Mouse (Mus musculus) stomach, postnatal 0 days (tissue): ENCODE results near the gene Sdk2. TPM values are rescaled to one million over a fixed set of nuclear protein-coding genes. Genes with fewer than 3 reads are reported as not detected.

ENCODE experiments used
- ATAC-seq: fragments of 200-750 bp; cut with Nextera tagmentation; 2 replicates; pipeline ENCODE4 v1.8.0; 2017; ENCODE audit not compliant: low FRiP score, low TSS enrichment
- DNase-seq: peaks from one replicate; pipeline ENCODE4 v3.0.0-alpha.2; 2016; ENCODE audit warnings: low spot score
- H3K27ac ChIP-seq: fragments of 300-500 bp; sonication (generic); replicated peaks from 2 replicates; pipeline ENCODE4 v1.5.1; 2014; ENCODE audit warnings: mild to moderate bottlenecking, control low read depth
- H3K27me3 ChIP-seq: fragments of 300-500 bp; sonication (generic); 2 replicates; pipeline ENCODE4 v1.6.1; 2014; ENCODE audit warnings: low read length; ENCODE audit not compliant: control insufficient read depth, insufficient read depth
- H3K36me3 ChIP-seq: fragments of 300-500 bp; sonication (generic); 2 replicates; pipeline ENCODE4 v1.6.1; 2014; ENCODE audit warnings: low read length, mixed read lengths; ENCODE audit not compliant: control insufficient read depth, insufficient read depth
- H3K4me1 ChIP-seq: fragments of 300-500 bp; sonication (generic); replicated peaks from 2 replicates; pipeline ENCODE4 v1.6.1; 2014; ENCODE audit warnings: antibody characterized with exemption; ENCODE audit not compliant: control insufficient read depth, insufficient read depth
- H3K4me2 ChIP-seq: fragments of 300-500 bp; sonication (generic); replicated peaks from 2 replicates; pipeline ENCODE4 v1.6.1; 2014; ENCODE audit warnings: low read depth, mild to moderate bottlenecking, control low read depth, moderate library complexity
- H3K4me3 ChIP-seq: fragments of 300-500 bp; sonication (generic); 2 replicates; pipeline ENCODE4 v1.5.1; 2014; ENCODE audit warnings: low read depth, low read length, control low read depth
- H3K9ac ChIP-seq: fragments of 300-500 bp; sonication (generic); 2 replicates; pipeline ENCODE4 v1.6.1; 2014; ENCODE audit warnings: mild to moderate bottlenecking, low read length, control low read depth, mixed read lengths
- H3K9me3 ChIP-seq: fragments of 300-500 bp; sonication (generic); 2 replicates; pipeline ENCODE4 v1.6.1; 2016; ENCODE audit warnings: low read length; ENCODE audit not compliant: control insufficient read depth
- CTCF ChIP-seq: IDR thresholded peaks from 2 replicates; pipeline ENCODE4 v1.5.1; 2016; ENCODE audit warnings: antibody characterized with exemption, low read depth, mild to moderate bottlenecking, moderate library complexity
- EP300 ChIP-seq: optimal IDR thresholded peaks from 2 replicates; pipeline ENCODE3; 2016; ENCODE audit warnings: antibody characterized with exemption
- WGBS: fragments of 180-500 bp; shearing (Covaris S2); extraction: QIAGEN DNeasy Blood & Tissue Kit; methylation state at CpG from one replicate; pipeline ENCODE4 v1.1.7; 2014; 5-methylcytosine and 5-hydroxymethylcytosine counted together
- polyA plus RNA-seq: library from polyadenylated mRNA; unstranded; fragments of >200 nt; fragmentation: Nextera tagmentation; extraction: Ambion mirVana; gene quantifications from 2 replicates; pipeline ENCODE4 v1.2.1, GENCODE M21; 2015

The Sdk2 gene
- polyA plus RNA-seq, 1 experiment from 2014 or later: 0.45 TPM

GRCm38 (mm10) chr11:113733631-113734364, 333.0 kb downstream of the Sdk2 start:
- peaks cover 20% of the 10 kb centered on the region for H3K4me1 ChIP-seq
- ATAC-seq: peak; percentile 92
- no peaks in the 10 kb centered on the region for H3K27me3 ChIP-seq
- DNase-seq: peak; percentile 90
- peak overlapping the region; percentile 12; the same call in 1 of the 2 replicates for H3K4me2 ChIP-seq
- peak overlapping the region; percentile 86 for H3K27ac ChIP-seq
- no peak for TF ChIP-seq CTCF
- no peak for TF ChIP-seq EP300
- no peak overlapping the region for H3K4me3 ChIP-seq
- peak overlapping the region; percentile 31 for H3K9ac ChIP-seq
- no peaks in the 10 kb centered on the region for H3K9me3 ChIP-seq
- 9% methylated on average over 6 of the region's 6 CpGs for WGBS
- H3K36me3 ChIP-seq: peaks cover 7% of the 10 kb centered on the region; the same call in 1 of the 2 replicates

- TF ChIP-seq CTCF (peak; percentile 44), EP300 (no peak)
- no peak overlapping the region for H3K9ac ChIP-seq
- no peak overlapping the region for H3K4me3 ChIP-seq
- no peaks in the 10 kb centered on the region for H3K27me3 ChIP-seq
- DNase-seq: no peak
- peaks cover 22% of the 10 kb centered on the region for H3K4me1 ChIP-seq
- peak overlapping the region; percentile 31; the same call in 1 of the 2 replicates for H3K27ac ChIP-seq
- no peak overlapping the region for H3K4me2 ChIP-seq
- ATAC-seq: no peak
- H3K36me3 ChIP-seq: peaks cover 18% of the 10 kb centered on the region; the same call in 1 of the 2 replicates
- WGBS: 76% methylated on average over 10 of the region's 10 CpGs
- H3K9me3 ChIP-seq: no peaks in the 10 kb centered on the region
These were observed 334.8 kb downstream of the Sdk2 start for GRCm38 (mm10) chr11:113731945-113732612.

GRCm38 (mm10) chr11:113730879-113731278, 336.0 kb downstream of the Sdk2 start:
- ATAC-seq (no peak), DNase-seq (no peak)
- Histone ChIP-seq H3K4me1 (peaks cover 22% of the 10 kb centered on the region), H3K27ac (no peak overlapping the region), H3K27me3 (no peaks in the 10 kb centered on the region), H3K36me3 (peaks cover 20% of the 10 kb centered on the region; the same call in 1 of the 2 replicates), H3K9me3 (no peaks in the 10 kb centered on the region), H3K9ac (no peak overlapping the region; the same call in 1 of the 2 replicates), H3K4me3 (no peak overlapping the region), H3K4me2 (no peak overlapping the region)
- WGBS: 46% methylated on average over 3 of the region's 3 CpGs
- TF ChIP-seq CTCF (no peak), EP300 (no peak)

GRCm38 (mm10) chr11:113729917-113730316, 336.9 kb downstream of the Sdk2 start:
- 32% methylated on average over 8 of the region's 8 CpGs for WGBS
- peaks cover 19% of the 10 kb centered on the region for H3K4me1 ChIP-seq
- H3K27ac ChIP-seq: peak overlapping the region; percentile 40
- no peak overlapping the region for H3K9ac ChIP-seq
- H3K9me3 ChIP-seq: no peaks in the 10 kb centered on the region
- no peak overlapping the region for H3K4me2 ChIP-seq
- no peaks in the 10 kb centered on the region for H3K27me3 ChIP-seq
- ATAC-seq (peak; percentile 13; the same call in 1 of the 2 replicates), DNase-seq (peak; percentile 60)
- H3K36me3 ChIP-seq: peaks cover 20% of the 10 kb centered on the region; the same call in 1 of the 2 replicates
- no peak overlapping the region for H3K4me3 ChIP-seq
- TF ChIP-seq CTCF (no peak), EP300 (no peak)

- H3K27me3 ChIP-seq: no peaks in the 10 kb centered on the region
- DNase-seq (no peak), ATAC-seq (no peak)
- H3K4me2 ChIP-seq: no peak overlapping the region
- H3K36me3 ChIP-seq: peaks cover 20% of the 10 kb centered on the region; the same call in 1 of the 2 replicates
- peak overlapping the region; percentile 18; the same call in 1 of the 2 replicates for H3K27ac ChIP-seq
- TF ChIP-seq EP300: no peak
- TF ChIP-seq CTCF: no peak
- no peak overlapping the region for H3K4me3 ChIP-seq
- peaks cover 19% of the 10 kb centered on the region; the same call in 1 of the 2 replicates for H3K4me1 ChIP-seq
- WGBS: 85% methylated on average over 21 of the region's 21 CpGs
- H3K9ac ChIP-seq: no peak overlapping the region
- H3K9me3 ChIP-seq: no peaks in the 10 kb centered on the region
These were observed 337.6 kb downstream of the Sdk2 start for GRCm38 (mm10) chr11:113729239-113729638.

- H3K27me3 ChIP-seq: no peaks in the 10 kb centered on the region
- no peaks in the 10 kb centered on the region for H3K9me3 ChIP-seq
- peak overlapping the region; percentile 19; the same call in 1 of the 2 replicates for H3K27ac ChIP-seq
- WGBS: 55% methylated on average over 6 of the region's 6 CpGs
- no peak overlapping the region for H3K9ac ChIP-seq
- peaks cover 20% of the 10 kb centered on the region; the same call in 1 of the 2 replicates for H3K36me3 ChIP-seq
- H3K4me1 ChIP-seq: peaks cover 9% of the 10 kb centered on the region; the same call in 1 of the 2 replicates
- TF ChIP-seq CTCF (no peak), EP300 (no peak)
- no peak for ATAC-seq
- H3K4me3 ChIP-seq: no peak overlapping the region
- no peak for DNase-seq
- H3K4me2 ChIP-seq: no peak overlapping the region
These were observed 338.9 kb downstream of the Sdk2 start for GRCm38 (mm10) chr11:113727992-113728391.
